Mouse (Mus musculus): ENCODE measurements around the gene Lrig1.

- TF ChIP-seq CTCF (IDR thresholded peaks at IDR 0.05; ENCODE audit: extremely low read depth, insufficient read depth, insufficient read length, insufficient replicate concordance) (no peak), POLR2A (IDR thresholded peaks at IDR 0.05; ENCODE audit: low read depth, low read length) (no peak)
Measured at GRCm38 (mm10) chr6:94729132-94729531, 29.2 kb upstream of the Lrig1 start.

Data from spleen, adult 2 months (tissue).